In the genomic region with DNA sequence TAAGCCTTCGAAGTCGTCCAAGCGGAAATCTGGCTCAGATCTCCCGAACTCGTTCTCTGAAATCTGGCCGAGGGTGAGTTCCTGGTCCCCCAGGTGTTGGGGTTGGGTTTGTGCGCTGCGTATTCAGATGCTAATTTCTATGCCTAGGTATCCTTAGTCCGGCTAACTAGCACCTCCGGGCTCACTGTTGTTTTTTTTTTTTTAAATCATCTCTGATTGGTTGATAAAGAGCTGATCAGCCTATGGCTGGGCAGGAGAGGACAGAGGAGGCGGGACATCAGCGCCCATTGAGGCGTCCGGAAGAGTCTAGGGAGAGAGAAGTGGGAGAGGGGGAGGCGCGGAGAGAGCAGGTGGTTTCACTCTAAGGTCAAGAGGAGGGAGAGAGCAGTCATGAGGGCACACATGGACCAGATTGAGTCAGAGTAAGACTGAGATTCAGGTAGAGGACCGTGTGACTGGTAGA, we compare ENCODE assay signal across 8 mouse cellular contexts. TPM values are rescaled to one million over a fixed set of nuclear protein-coding genes. Genes with fewer than 3 reads are reported as not detected.
DNase-seq lines count a peak whose midpoint lies in the region; ATAC-seq and TF ChIP-seq lines count a peak whose summit lies in the region.

No protein-coding gene starts in this region.

- no peaks in the 10 kb centered on the region for H3K9me3 ChIP-seq in hindbrain, postnatal 0 days (ENCODE audit: low read length)
- no peaks in the 10 kb centered on the region for H3K9me3 ChIP-seq in liver, embryonic 13.5 days (replicated peaks)

- peaks cover 4% of the 10 kb centered on the region; the same call in 1 of the 2 replicates for H3K4me1 ChIP-seq in embryonic fibroblast, embryonic 13.5 days (ENCODE audit: control insufficient read depth, insufficient read depth, low read length)
- peaks cover 8% of the 10 kb centered on the region for H3K4me1 ChIP-seq in hindbrain, postnatal 0 days (ENCODE audit: insufficient read depth, low read length)
- peaks cover 45% of the 10 kb centered on the region for H3K4me1 ChIP-seq in liver, embryonic 13.5 days (replicated peaks)

- TF ChIP-seq POLR2A in embryonic fibroblast, embryonic 13.5 days (IDR thresholded peaks at IDR 0.05; ENCODE audit: low read depth, low read length), result no peak

- peak; percentile 68 for ATAC-seq in Patski
- peak; percentile 61; the same call in 1 of the 2 replicates for ATAC-seq in hindbrain, postnatal 0 days
- ATAC-seq in liver, embryonic 13.5 days (ENCODE audit: low read depth), result peak; percentile 78

- WGBS in hindbrain, postnatal 0 days, result under 1% methylated on average over 17 of the region's 17 CpGs
- WGBS in liver, embryonic 13.5 days (ENCODE audit: insufficient replicate concordance), result under 1% methylated on average over 17 of the region's 17 CpGs

- no peak overlapping the region for H3K27ac ChIP-seq in embryonic fibroblast, embryonic 13.5 days (ENCODE audit: insufficient read depth, low read length)
- H3K27ac ChIP-seq in hindbrain, postnatal 0 days, result no peak overlapping the region
- H3K27ac ChIP-seq in liver, embryonic 13.5 days, result peak overlapping the region; percentile 94

- H3K9ac ChIP-seq in hindbrain, postnatal 0 days (replicated peaks; ENCODE audit: low read length), result no peak overlapping the region; the same call in 1 of the 2 replicates
- H3K9ac ChIP-seq in liver, embryonic 13.5 days, result peak overlapping the region; percentile 91

- H3K4me2 ChIP-seq in hindbrain, postnatal 0 days (ENCODE audit: low read depth, low read length), result peak overlapping the region; percentile 94
- peak overlapping the region; percentile 92 for H3K4me2 ChIP-seq in liver, embryonic 13.5 days

- peaks cover 22% of the 10 kb centered on the region for H3K36me3 ChIP-seq in hindbrain, postnatal 0 days (ENCODE audit: insufficient read depth, low read length)
- H3K36me3 ChIP-seq in liver, embryonic 13.5 days, result peaks cover 67% of the 10 kb centered on the region

- in situ Hi-C loops in Patski (cut with MboI; ENCODE audit: low pct_unique_long_range_greater_than_20kb), result no loop called here

- no peak for TF ChIP-seq CTCF in Patski (IDR thresholded peaks at IDR 0.05)
- no peak for TF ChIP-seq CTCF in embryonic fibroblast, embryonic 13.5 days (IDR thresholded peaks at IDR 0.05; ENCODE audit: borderline replicate concordance, insufficient read depth, low read length)
- no peak for TF ChIP-seq CTCF in hindbrain, postnatal 0 days (IDR thresholded peaks at IDR 0.05; ENCODE audit: low read depth)

- POLR2A ChIA-PET in Patski (lab: Charles Lee), result no interaction called here

- DNase-seq in CD4-positive helper T cell, adult 2 months (ENCODE audit: low read depth, low spot score), result peak; percentile 86
- peak; percentile 20 for DNase-seq in Patski (ENCODE audit: low read depth, low spot score)
- peak; percentile 54 for DNase-seq in hindbrain, postnatal 0 days (ENCODE audit: low spot score)
- DNase-seq in liver, embryonic 13.5 days, result peak; percentile 74
- DNase-seq in naive thymus-derived CD4-positive, alpha-beta T cell, adult 2 months (ENCODE audit: low read depth), result peak; percentile 84
- DNase-seq in thymus, postnatal 25 days, result peak; percentile 70
- DNase-seq in urinary bladder, postnatal 4 days (ENCODE audit: low spot score in 2 of 2), result no peak

- peak overlapping the region; percentile 87 for H3K4me3 ChIP-seq in embryonic fibroblast, embryonic 13.5 days (ENCODE audit: insufficient read depth, low read length)
- H3K4me3 ChIP-seq in hindbrain, postnatal 0 days (ENCODE audit: low read length), result peak overlapping the region; percentile 54
- peak overlapping the region; percentile 82 for H3K4me3 ChIP-seq in liver, embryonic 13.5 days (replicated peaks)

- H3K27me3 ChIP-seq in Patski, result no peaks in the 10 kb centered on the region
- no peaks in the 10 kb centered on the region for H3K27me3 ChIP-seq in hindbrain, postnatal 0 days (ENCODE audit: insufficient read depth, low read length)
- no peaks in the 10 kb centered on the region for H3K27me3 ChIP-seq in liver, embryonic 13.5 days

- CTCF ChIA-PET in Patski (lab: Charles Lee), result interaction anchor here (1.5 kb wide), 1 partner anchor 18 kb away, joined by 5 read pairs; no protein-coding TSS in a partner anchor

RNA-seq across cellular contexts. Expression of a gene that starts 0.7 kb away (rescaled TPM):
- polyA plus RNA-seq in Patski (2021), result 16.4 TPM
- 9.4 and 12.9 TPM in 2 replicates for polyA plus RNA-seq in embryonic fibroblast, embryonic 13.5 days (2011; ENCODE audit: insufficient read length, low read depth, missing spikeins)
- total RNA-seq in hindbrain, postnatal 0 days (2014; rRNA removed), result 6.3 and 7.4 TPM in 2 replicates
- 6.1 and 7.4 TPM in 2 replicates for polyA plus RNA-seq in hindbrain, postnatal 0 days (2015; fragmentation: Nextera tagmentation; extraction: Ambion mirVana)
- polyA plus RNA-seq in liver, embryonic 13.5 days (2015; fragmentation: Nextera tagmentation; extraction: Ambion mirVana), result 34.2 and 39.3 TPM in 2 replicates

RNA-seq across cellular contexts. Expression of a gene that starts 0.7 kb away (rescaled TPM):
- polyA plus RNA-seq in Patski (2021), result 59.4 TPM
- 43.0 and 59.0 TPM in 2 replicates for polyA plus RNA-seq in embryonic fibroblast, embryonic 13.5 days (2011; ENCODE audit: insufficient read length, low read depth, missing spikeins)
- total RNA-seq in hindbrain, postnatal 0 days (2014; rRNA removed), result 76.9 and 88.2 TPM in 2 replicates
- polyA plus RNA-seq in hindbrain, postnatal 0 days (2015; fragmentation: Nextera tagmentation; extraction: Ambion mirVana), result 83.9 and 88.2 TPM in 2 replicates
- 22.6 and 23.5 TPM in 2 replicates for polyA plus RNA-seq in liver, embryonic 13.5 days (2015; fragmentation: Nextera tagmentation; extraction: Ambion mirVana)

RNA-seq across cellular contexts. Expression of a gene that starts 3.4 kb away (rescaled TPM):
- 0.83 TPM for polyA plus RNA-seq in Patski (2021)
- polyA plus RNA-seq in embryonic fibroblast, embryonic 13.5 days (2011; ENCODE audit: insufficient read length, low read depth, missing spikeins), result 1.6 TPM in 1 of 2 replicates, not detected in the other
- total RNA-seq in hindbrain, postnatal 0 days (2014; rRNA removed), result 0.37 and 0.86 TPM in 2 replicates
- polyA plus RNA-seq in hindbrain, postnatal 0 days (2015; fragmentation: Nextera tagmentation; extraction: Ambion mirVana), result 0.24 and 1.1 TPM in 2 replicates
- polyA plus RNA-seq in liver, embryonic 13.5 days (2015; fragmentation: Nextera tagmentation; extraction: Ambion mirVana), result 0.49 and 0.80 TPM in 2 replicates

RNA-seq across cellular contexts. Expression of a gene that starts 5.6 kb away (rescaled TPM):
- 0.15 TPM for polyA plus RNA-seq in Patski (2021)
- polyA plus RNA-seq in embryonic fibroblast, embryonic 13.5 days (2011; ENCODE audit: insufficient read length, low read depth, missing spikeins), result not detected in 2 replicates
- total RNA-seq in hindbrain, postnatal 0 days (2014; rRNA removed), result not detected in 2 replicates
- polyA plus RNA-seq in hindbrain, postnatal 0 days (2015; fragmentation: Nextera tagmentation; extraction: Ambion mirVana), result not detected in 2 replicates
- not detected in 2 replicates for polyA plus RNA-seq in liver, embryonic 13.5 days (2015; fragmentation: Nextera tagmentation; extraction: Ambion mirVana)

RNA-seq across cellular contexts. Expression of a gene that starts 8.4 kb away (rescaled TPM):
- polyA plus RNA-seq in Patski (2021), result 63.3 TPM
- polyA plus RNA-seq in embryonic fibroblast, embryonic 13.5 days (2011; ENCODE audit: insufficient read length, low read depth, missing spikeins), result 23.2 and 23.5 TPM in 2 replicates
- total RNA-seq in hindbrain, postnatal 0 days (2014; rRNA removed), result 100.0 and 102 TPM in 2 replicates
- 91.2 and 92.2 TPM in 2 replicates for polyA plus RNA-seq in hindbrain, postnatal 0 days (2015; fragmentation: Nextera tagmentation; extraction: Ambion mirVana)
- polyA plus RNA-seq in liver, embryonic 13.5 days (2015; fragmentation: Nextera tagmentation; extraction: Ambion mirVana), result 29.1 and 31.6 TPM in 2 replicates

Comparison
In these comparisons a context has a peak if more than half of its experiments do, and no peak if none do; other contexts are left out.
1. DNase-seq: peak in CD4-positive helper T cell, adult 2 months (single experiment), Patski (single experiment), hindbrain, postnatal 0 days (single experiment), liver, embryonic 13.5 days (single experiment), naive thymus-derived CD4-positive, alpha-beta T cell, adult 2 months (single experiment) and thymus, postnatal 25 days (single experiment); none in urinary bladder, postnatal 4 days (0 of 2).
2. Peak in every context shown above with its lines, with median percentiles within 50 percentile points of each other: ATAC-seq and H3K4me3 ChIP-seq.